Mouse (Mus musculus): Measurements from ENCODE around the gene Cacna2d3.

DNA sequence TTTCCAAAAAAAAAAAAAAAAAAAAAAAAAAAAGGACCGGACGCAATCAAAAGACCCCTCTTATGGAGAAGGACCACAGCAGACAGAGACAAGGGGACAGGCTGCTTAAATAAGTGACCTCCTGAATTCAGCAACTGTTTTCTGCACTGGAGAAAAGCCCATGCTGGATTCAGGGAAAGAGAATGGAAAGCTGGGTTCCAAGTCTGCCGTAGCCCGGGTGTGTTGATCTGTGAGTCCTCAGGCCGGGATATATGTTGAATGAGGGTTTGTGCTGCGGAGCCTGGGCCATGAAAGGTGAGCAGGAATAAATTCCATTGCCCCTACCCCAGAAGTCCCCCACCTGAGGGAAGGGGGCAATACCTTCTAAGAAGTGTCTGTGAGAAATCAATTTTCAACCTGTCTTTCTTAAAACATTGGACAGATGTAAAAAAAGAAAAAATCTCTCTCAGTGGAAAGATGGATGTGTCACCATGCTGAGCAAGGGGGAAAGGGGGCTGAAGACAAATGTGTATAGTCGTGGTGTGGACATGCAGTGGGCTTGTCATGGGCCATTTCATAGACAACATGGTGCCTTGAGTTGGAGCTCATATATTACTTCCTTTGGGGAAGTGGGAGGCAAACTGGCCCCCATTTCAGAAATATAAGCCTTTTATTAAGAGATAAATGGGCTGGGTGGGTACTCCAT lies 703.2 kb downstream of the Cacna2d3 start:
- TF ChIP-seq EP300 (IDR thresholded peaks at IDR 0.05; ENCODE audit: low read depth) (no peak), CTCF (IDR thresholded peaks at IDR 0.05; ENCODE audit: low read depth) (no peak)

All from liver, postnatal 0 days (tissue).